Mouse (Mus musculus) layer of hippocampus, postnatal 25 days (tissue): ENCODE measurements at regions not wholly inside any gene's neighbourhood (a gene's known extent, or its start where the extent isn't known, plus 50 kb on each side); places are given as distances from the start of the nearest gene placed in this dataset.

ENCODE experiments used
- DNase-seq, 2 experiments: peaks; one replicate each; pipeline ENCODE4 v3.0.0; 2022; ENCODE audit warnings: mixed read lengths in 2 of 2, low spot score in 1 of 2; ENCODE audit errors: extremely low spot score in 1 of 2

DNA sequence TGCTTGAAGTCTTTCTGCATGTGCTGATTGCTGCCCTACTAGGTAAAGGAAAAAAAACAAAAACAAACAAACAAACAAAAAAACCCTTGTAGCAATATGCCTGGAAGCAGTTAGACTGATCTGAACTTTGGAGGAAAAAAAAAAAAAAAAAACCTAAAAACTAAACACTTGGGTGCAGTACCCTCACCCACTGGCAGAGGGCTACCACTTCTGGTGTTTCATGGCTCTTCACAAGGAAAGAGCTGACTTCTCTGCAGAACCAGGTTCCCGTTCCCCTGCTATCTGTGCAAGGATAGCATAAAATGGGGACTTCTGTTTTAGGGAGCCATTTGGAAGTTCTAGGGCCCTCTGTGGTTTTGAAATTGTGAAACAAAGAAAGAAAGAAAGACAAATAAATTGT, 52.2 kb upstream of the Otud4 start:
- DNase-seq: peak in 1 of 2 experiments; percentile 60

GRCm38 (mm10) chr8:79584966-79585365, 54.5 kb upstream of the Otud4 start:
- peak; percentile 14 to 39 for DNase-seq

DNA sequence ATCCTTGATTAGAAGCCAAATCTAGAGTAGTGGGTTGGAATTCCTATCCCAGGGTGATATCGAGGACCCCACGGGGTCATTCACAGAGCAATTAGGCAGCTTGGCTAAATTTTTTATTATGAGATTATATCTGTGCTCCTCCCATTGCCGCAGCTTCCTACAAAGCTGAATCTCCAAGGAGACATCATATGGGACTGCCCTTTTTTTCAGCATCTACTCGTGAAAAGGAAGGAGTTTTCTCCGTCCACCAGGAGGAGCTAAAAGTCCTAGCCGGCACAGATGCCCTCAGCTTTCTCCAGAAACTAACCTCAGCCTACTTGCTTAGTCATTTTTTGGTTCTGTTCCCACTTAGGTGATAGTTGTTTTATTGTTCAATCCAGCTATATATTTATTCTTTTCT, 56.1 kb upstream of the Otud4 start:
- DNase-seq: no peak

- no peak for DNase-seq
Measured at GRCm38 (mm10) chr8:79582195-79582594, 57.2 kb upstream of the Otud4 start.

DNA sequence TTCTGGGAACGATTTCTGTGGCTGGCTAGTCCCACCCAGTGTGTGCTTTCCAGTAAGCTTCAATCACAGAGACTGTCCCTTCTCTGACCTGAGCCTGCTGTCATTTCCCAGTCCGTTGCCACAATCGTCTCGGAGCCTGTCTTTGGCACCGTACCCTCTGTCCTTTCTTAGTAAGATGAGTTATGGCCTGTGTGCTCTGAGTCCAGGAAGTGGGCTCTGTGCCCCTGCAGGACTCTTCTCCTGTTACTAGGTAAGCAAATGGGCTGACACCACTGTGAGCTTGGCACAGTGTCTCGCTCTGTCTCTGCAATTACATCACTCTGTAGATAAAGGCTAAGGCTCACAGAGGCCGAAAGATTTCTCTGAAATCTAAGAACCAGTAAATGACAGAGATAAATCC, 63.3 kb upstream of the Otud4 start:
- no peak for DNase-seq

GRCm38 (mm10) chr8:79575175-79575734, 64.2 kb upstream of the Otud4 start:
- DNase-seq: no peak

- DNase-seq: no peak
Measured at GRCm38 (mm10) chr8:79573491-79573890, 65.9 kb upstream of the Otud4 start.

DNA sequence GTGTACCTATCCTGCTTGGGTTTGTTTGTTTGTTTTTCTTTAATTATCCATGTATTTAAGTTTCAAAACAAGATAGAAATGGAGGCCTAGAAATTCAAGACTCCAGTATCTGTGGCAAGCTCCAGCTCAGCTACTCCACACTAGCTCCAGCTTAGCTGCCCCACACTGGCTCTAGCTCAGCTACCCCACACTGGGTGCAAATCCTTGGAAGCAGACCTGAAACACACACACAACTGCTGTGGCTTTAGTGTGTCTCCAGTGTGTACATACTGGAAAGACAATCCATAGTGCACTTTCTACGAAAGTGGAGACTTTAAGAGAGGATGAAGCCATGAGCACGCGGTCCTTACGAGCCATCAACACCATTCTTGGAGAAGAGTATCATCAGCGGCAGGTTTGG, 66.9 kb upstream of the Otud4 start:
- no peak for DNase-seq

GRCm38 (mm10) chr8:79563101-79563500, 76.3 kb upstream of the Otud4 start:
- no peak for DNase-seq

GRCm38 (mm10) chr8:79562669-79563068, 76.7 kb upstream of the Otud4 start:
- DNase-seq: no peak

DNA sequence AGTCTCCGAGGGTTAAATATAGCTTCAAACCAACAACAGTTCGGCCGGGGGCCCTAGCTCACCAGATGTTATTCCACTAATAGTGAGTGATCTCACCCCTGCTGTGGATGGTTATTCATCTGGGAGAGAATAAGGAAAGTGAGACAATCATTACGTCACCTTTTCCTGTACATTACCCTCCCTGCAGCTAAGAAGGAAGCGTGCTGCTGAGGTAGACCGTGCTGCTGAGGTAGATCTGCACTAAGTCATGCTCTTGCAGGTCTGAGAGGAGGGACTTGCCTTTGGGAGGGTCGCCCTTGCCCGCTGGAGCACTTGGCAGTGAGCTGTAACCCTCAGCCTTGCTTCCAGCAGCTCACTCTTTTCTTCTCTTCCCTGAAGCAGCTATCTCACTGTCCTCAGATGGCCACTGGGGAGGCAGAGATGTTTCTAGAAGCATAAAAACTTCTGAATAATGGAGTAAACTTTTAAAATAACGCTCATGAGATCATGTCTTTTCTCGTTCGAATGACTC, 77.3 kb upstream of the Otud4 start:
- DNase-seq: no peak

- DNase-seq: no peak
Measured at GRCm38 (mm10) chr8:79561269-79562063, 78.0 kb upstream of the Otud4 start.

GRCm38 (mm10) chr8:79559516-79559915, 79.9 kb upstream of the Otud4 start:
- DNase-seq: no peak

DNA sequence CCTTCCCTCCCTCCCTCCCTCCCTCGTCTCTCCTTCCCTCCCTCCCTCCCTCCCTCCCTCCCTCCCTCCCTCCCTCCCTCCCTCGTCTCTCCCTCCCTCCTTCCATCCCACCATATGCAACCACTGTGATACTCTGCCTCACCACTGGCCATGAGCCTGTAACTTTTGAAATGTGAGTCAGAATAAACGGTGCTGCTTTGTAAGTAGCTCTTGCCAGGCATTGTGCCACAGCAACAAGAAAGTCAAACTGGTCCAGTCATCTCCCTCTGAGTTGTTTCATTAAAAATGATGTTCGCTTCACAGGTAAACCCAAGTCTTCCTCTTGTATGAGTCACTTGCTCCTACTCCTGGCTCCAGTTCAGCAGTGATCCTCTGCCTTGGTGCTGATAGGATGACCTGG, 85.1 kb upstream of the Otud4 start:
- no peak for DNase-seq

- DNase-seq: no peak
Measured at GRCm38 (mm10) chr8:79550151-79550550, 89.3 kb upstream of the Otud4 start.

GRCm38 (mm10) chr8:79548156-79548555, 91.3 kb upstream of the Otud4 start:
- DNase-seq: no peak

GRCm38 (mm10) chr8:79545866-79546373, 93.5 kb upstream of the Otud4 start:
- no peak for DNase-seq

GRCm38 (mm10) chr8:79542461-79542860, 97.0 kb upstream of the Otud4 start:
- DNase-seq: no peak

DNA sequence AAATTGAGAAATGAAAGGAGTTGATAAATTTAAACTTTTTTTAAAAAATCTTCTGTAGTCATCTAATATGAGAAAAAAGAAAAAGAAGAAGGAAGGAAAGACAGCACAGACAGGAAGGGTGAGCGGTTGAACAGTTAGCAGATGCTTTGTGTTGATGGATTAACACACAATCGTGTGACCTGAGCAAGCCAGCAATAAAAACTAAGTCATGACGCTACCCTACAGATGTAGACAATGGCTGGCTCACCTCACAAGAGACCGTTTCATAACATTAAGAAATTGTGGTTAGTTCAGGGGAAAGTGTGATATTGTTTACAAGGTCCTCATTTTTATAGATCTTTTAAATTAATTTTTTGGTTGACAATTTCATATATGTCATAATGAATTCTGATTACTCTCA, 99.4 kb upstream of the Otud4 start:
- no peak for DNase-seq

DNA sequence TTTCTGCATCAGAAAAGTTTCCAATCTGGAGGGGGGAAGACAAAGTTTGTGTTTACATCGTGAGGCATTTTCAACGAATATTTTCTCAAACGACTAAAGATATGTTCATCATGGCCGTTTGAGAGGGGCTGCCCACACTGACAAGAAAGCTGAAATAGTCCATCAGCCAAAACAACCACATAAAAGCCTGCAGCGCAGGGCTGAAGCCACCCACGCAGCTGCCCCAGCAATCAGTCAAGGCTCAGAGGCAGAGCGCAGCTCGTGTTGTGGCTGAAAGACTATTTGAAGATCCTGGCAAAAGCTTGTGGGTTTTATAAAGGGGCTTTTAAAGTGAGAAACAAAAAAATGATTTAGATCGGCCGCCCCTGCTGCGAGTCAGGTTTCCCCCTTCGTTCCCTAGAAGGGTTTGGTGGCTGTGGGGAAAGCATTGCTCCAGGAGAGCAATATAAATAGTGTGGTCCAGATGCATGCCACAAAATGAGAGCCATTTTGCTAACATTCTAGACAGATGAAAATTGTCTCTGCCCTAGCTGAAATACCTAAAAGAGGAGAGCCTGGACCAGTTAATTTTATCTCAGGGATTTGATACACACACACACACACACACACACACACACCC, 105.0 kb upstream of the Otud4 start:
- peak in 1 of 2 experiments; percentile 5 for DNase-seq

DNA sequence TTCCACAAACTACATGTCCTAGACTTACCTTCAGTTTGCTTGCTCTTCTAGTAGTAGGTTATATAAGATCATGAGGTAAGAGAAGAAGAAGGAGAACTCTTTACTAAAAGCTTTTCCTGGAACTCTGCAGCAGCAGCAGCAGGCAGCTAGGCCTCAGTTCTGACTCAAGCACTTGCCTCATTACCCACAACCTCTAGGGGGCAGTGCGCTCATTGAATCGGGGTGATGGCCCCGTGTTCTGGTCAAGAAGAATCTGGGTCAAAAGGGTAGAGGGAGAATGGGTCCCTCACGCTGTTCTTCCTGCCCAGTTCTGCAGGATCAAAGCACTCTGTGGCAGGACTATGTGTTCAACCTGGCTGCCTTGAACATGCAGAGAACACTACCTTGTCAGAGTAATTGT, 109.9 kb upstream of the Otud4 start:
- no peak for DNase-seq
